Mouse (Mus musculus) forebrain, embryonic 14.5 days (tissue): ENCODE measurements at regions not wholly inside any gene's neighbourhood (a gene's known extent, or its start where the extent isn't known, plus 50 kb on each side); places are given as distances from the start of the nearest gene placed in this dataset.
A peak's percentile ranks its signal among the peaks of the same experiment; 100 is the strongest.

ENCODE experiments used
- ATAC-seq: fragments of 200-750 bp; cut with Nextera tagmentation; 2 replicates; pipeline ENCODE4 v1.8.0; 2017; ENCODE audit warnings: mild to moderate bottlenecking, moderate library complexity
- DNase-seq: peaks from one replicate; pipeline ENCODE4 v3.0.0-alpha.2; 2015; ENCODE audit warnings: low spot score
- H3K27ac ChIP-seq: fragments of 300-500 bp; sonication (generic); 2 replicates; pipeline ENCODE4 v1.5.1; 2014; ENCODE audit warnings: low read depth, mild to moderate bottlenecking, control low read depth, low read length, moderate library complexity
- H3K27me3 ChIP-seq: fragments of 300-500 bp; sonication (generic); replicated peaks from 2 replicates; pipeline ENCODE4 v1.6.1; 2014; ENCODE audit warnings: low read length, control low read depth, mixed read lengths; ENCODE audit not compliant: control insufficient read depth, insufficient read depth
- H3K36me3 ChIP-seq: fragments of 300-500 bp; sonication (generic); 2 replicates; pipeline ENCODE4 v1.6.1; 2014; ENCODE audit warnings: low read length, control low read depth; ENCODE audit not compliant: control insufficient read depth, insufficient read depth
- H3K4me1 ChIP-seq: fragments of 300-500 bp; sonication (generic); 2 replicates; pipeline ENCODE4 v1.6.1; 2014; ENCODE audit warnings: antibody characterized with exemption, low read length, control low read depth; ENCODE audit not compliant: control insufficient read depth, insufficient read depth
- H3K4me2 ChIP-seq: fragments of 300-500 bp; sonication (generic); 2 replicates; pipeline ENCODE4 v1.6.1; 2014; ENCODE audit warnings: mild to moderate bottlenecking, control low read depth, low read length
- H3K4me3 ChIP-seq: fragments of 300-500 bp; sonication (generic); 2 replicates; pipeline ENCODE4 v1.5.1; 2014; ENCODE audit warnings: low read depth, low read length, control low read depth
- H3K9ac ChIP-seq: fragments of 300-500 bp; sonication (generic); 2 replicates; pipeline ENCODE4 v1.6.1; 2014; ENCODE audit warnings: mild to moderate bottlenecking, low read length, control low read depth, moderate library complexity
- H3K9me3 ChIP-seq: fragments of 300-500 bp; sonication (generic); replicated peaks from 2 replicates; pipeline ENCODE4 v1.6.1; 2016; ENCODE audit warnings: low read length, control low read depth, mixed read lengths; ENCODE audit not compliant: control insufficient read depth
- WGBS: fragments of 180-500 bp; shearing (Covaris S2); extraction: QIAGEN DNeasy Blood & Tissue Kit; methylation state at CpG from one replicate; pipeline ENCODE4 v1.1.7; 2014; 5-methylcytosine and 5-hydroxymethylcytosine counted together

DNA sequence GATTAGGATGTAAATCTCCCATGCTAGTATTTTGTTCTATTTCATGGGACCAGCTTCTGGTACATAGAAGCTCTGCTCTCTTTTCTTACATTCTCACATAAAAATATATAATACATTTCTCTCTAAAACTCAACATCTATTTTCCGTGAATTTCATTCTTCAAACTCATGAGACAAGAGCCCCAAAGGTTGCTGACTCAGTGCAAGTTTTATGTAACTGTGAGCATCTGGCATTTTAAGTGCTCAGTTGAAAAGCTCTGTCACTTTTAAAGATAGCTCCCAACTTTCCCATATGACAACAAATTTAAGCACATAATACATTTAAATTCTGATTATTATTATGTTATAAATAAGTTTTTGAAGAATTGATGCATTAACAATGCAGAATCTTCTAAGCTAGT, 268.5 kb downstream of the AW209491 start:
- WGBS = 78% methylated on average over 1 of the region's 1 CpGs
- Histone ChIP-seq H3K4me3 (no peak overlapping the region), H3K9me3 (no peaks in the 10 kb centered on the region), H3K4me2 (no peak overlapping the region), H3K27ac (no peak overlapping the region), H3K27me3 (no peaks in the 10 kb centered on the region), H3K36me3 (no peaks in the 10 kb centered on the region), H3K4me1 (no peaks in the 10 kb centered on the region), H3K9ac (no peak overlapping the region)
- no peak for ATAC-seq
- DNase-seq = no peak

DNA sequence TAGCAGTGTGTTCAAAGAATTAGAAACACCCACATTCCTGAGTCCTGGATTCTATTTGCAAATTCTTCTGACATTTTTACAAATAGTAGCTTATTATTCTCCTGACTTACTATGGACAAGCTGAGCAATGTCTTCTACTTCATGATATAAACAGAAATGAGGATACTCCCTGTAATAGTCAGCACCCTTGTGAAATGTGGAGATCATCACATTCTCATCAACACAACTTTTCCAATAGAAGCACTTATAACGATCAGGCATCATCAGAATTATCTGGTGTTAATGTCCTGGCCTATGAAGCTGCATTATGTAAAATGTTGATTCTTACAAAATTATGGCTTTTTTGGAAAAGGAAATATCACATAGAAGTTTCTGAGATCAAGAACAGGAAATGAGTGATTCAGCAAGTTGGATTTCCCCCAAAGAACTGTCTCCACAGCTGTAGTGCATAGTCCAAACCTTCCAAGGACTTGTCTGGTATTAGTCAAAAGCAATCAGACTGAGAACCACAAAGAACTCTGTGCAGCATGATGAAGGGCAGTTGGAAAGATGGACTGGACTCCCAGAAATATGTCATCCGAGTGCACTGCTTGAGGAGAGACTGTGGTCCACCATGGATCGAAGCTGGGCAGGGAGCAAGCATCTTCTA, 300.3 kb downstream of the AW209491 start:
- Histone ChIP-seq H3K4me1 (no peaks in the 10 kb centered on the region), H3K9ac (no peak overlapping the region), H3K4me3 (no peak overlapping the region), H3K27ac (no peak overlapping the region), H3K36me3 (no peaks in the 10 kb centered on the region), H3K4me2 (no peak overlapping the region), H3K27me3 (no peaks in the 10 kb centered on the region), H3K9me3 (no peaks in the 10 kb centered on the region)
- WGBS = 95% methylated on average over 3 of the region's 3 CpGs
- ATAC-seq = no peak
- no peak for DNase-seq

DNA sequence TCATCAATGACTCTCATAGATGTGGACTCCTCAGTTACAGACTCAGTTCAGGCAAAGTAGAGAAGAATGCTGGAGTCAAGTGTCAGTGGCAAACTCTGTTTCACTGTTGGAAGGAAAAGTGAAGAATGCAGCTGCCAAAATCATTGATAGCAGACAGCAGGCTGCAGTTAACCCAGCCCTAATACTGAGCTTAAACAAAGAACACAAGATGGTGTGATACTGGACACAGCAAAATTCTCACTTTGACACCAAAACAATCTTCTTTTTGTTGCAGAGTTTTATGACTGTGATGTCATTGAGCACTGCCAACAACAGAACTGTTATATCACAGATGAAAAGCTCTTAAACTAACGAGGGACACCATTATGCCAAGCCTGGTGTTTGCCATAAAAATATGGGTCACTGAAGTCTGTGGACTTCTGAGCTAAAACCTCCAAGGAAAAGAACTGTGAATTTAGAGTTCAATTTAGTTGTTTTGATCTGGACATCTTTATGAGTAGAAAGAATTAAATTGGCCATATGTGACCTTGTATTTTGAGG, 336.3 kb downstream of the AW209491 start:
- no peak for ATAC-seq

GRCm38 (mm10) chr13:15002700-15003099, 372.7 kb downstream of the AW209491 start:
- ATAC-seq (no peak), DNase-seq (no peak)
- H3K36me3 ChIP-seq = no peaks in the 10 kb centered on the region
- 93% methylated on average over 3 of the region's 3 CpGs for WGBS
- H3K4me1 ChIP-seq = no peaks in the 10 kb centered on the region
- no peak overlapping the region for H3K9ac ChIP-seq
- H3K9me3 ChIP-seq = no peaks in the 10 kb centered on the region
- H3K27ac ChIP-seq = no peak overlapping the region
- H3K4me3 ChIP-seq = no peak overlapping the region
- no peak overlapping the region for H3K4me2 ChIP-seq
- H3K27me3 ChIP-seq = no peaks in the 10 kb centered on the region

More for the DNA sequence above, 336.3 kb downstream of the AW209491 start:
- Histone ChIP-seq H3K4me2 (no peak overlapping the region), H3K36me3 (no peaks in the 10 kb centered on the region), H3K4me1 (no peaks in the 10 kb centered on the region), H3K9me3 (no peaks in the 10 kb centered on the region), H3K27ac (no peak overlapping the region), H3K9ac (no peak overlapping the region), H3K27me3 (no peaks in the 10 kb centered on the region), H3K4me3 (no peak overlapping the region)
- 23% methylated on average over 1 of the region's 1 CpGs for WGBS
- no peak for DNase-seq

DNA sequence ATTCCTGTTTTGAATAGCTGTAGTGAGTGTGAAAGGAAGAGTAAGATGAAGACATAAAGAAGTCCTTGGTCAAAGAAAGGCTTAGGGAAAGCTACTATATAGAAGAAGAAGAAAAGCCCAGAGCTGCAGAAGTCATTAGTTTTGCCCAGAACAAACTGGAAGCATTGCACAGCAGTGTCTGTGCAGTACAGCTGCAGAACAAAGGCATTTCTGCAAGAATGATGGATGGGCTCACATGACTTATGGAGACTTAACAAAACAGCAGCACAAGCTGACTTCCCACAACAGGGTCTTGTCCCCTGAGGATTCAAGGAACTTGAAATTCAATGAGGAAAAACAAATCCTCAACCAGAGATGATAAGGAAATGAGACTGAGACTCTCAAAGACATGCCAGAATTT, 381.7 kb downstream of the AW209491 start:
- no peak for DNase-seq
- no peak overlapping the region for H3K9ac ChIP-seq
- H3K4me1 ChIP-seq = no peaks in the 10 kb centered on the region
- no peaks in the 10 kb centered on the region for H3K36me3 ChIP-seq
- ATAC-seq = no peak
- no peaks in the 10 kb centered on the region for H3K27me3 ChIP-seq
- H3K4me3 ChIP-seq = no peak overlapping the region
- no peak overlapping the region for H3K27ac ChIP-seq
- no peak overlapping the region for H3K4me2 ChIP-seq
- H3K9me3 ChIP-seq = no peaks in the 10 kb centered on the region

DNA sequence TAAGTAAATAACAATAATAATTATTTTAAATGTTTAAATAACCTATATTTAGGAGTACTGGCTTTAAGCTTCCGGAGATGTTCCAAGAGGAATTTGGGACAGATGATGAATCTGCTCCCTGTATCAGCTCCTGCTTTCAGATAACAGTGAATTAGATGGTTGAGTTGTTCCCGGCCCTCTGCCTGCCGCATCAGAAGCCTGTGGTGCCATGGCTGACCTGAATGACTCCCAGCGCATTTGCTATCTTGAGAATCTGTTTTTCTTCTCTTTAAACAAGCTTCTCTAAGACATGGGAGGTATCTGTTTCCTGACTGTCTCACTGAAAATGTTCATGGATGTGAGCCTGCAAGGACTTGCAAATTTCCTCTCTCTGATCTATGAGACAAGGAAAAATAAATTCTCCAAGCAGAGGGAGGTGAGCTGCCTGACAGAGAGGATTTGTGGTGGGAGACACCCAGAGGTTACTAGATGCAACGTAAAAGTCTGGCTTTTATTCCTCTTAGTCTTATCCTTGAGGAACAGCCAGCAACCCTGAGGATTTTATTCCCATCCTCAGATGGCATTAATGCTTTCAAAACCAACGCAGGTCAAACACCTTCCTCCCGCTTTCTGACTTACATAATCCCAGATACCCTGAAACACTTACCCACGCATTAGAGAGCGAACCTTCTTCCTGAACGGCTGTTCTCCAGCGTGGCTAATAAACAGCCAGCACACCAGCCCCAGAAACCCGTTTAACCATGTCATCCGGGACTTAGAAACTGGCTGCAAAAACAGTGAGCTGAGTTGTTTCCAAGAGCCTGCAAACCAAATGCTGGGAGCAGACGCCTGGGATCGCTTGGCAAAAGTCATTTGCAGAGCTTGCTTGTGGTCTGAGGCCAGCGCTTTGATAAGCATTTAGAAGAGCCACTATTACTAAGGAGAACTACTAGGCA, 389.1 kb downstream of the AW209491 start:
- WGBS = 77% methylated on average over 16 of the region's 16 CpGs
- no peak overlapping the region for H3K4me3 ChIP-seq
- H3K27me3 ChIP-seq = no peaks in the 10 kb centered on the region
- no peak overlapping the region for H3K9ac ChIP-seq
- ATAC-seq (no peak), DNase-seq (no peak)
- no peaks in the 10 kb centered on the region for H3K36me3 ChIP-seq
- no peak overlapping the region for H3K4me2 ChIP-seq
- H3K27ac ChIP-seq = no peak overlapping the region
- no peaks in the 10 kb centered on the region for H3K4me1 ChIP-seq
- H3K9me3 ChIP-seq = no peaks in the 10 kb centered on the region

DNA sequence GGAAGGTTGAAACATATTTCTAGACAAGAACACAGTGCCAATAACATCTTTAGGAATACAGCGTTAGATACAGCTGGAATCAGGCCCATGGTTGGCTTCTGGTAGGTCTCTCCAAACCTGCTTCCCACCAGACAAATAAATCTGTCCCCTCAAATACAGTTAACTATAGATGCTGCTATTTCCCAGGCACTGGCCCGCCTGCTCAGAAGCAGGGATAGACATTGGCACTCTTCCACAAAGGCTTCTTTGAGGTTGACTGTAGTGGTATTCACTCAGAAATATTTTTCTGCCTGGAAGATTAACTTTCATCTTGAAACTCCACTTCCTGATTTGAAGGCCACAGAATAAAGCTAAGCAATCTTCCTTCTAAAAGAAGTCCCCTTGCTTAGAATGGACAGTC, 396.6 kb downstream of the AW209491 start:
- DNase-seq (no peak), ATAC-seq (no peak)
- H3K9ac ChIP-seq = no peak overlapping the region
- no peaks in the 10 kb centered on the region for H3K4me1 ChIP-seq
- no peaks in the 10 kb centered on the region for H3K36me3 ChIP-seq
- H3K27me3 ChIP-seq = no peaks in the 10 kb centered on the region
- WGBS = 88% methylated on average over 2 of the region's 2 CpGs
- no peaks in the 10 kb centered on the region for H3K9me3 ChIP-seq
- no peak overlapping the region for H3K4me3 ChIP-seq
- H3K27ac ChIP-seq = no peak overlapping the region
- H3K4me2 ChIP-seq = no peak overlapping the region

DNA sequence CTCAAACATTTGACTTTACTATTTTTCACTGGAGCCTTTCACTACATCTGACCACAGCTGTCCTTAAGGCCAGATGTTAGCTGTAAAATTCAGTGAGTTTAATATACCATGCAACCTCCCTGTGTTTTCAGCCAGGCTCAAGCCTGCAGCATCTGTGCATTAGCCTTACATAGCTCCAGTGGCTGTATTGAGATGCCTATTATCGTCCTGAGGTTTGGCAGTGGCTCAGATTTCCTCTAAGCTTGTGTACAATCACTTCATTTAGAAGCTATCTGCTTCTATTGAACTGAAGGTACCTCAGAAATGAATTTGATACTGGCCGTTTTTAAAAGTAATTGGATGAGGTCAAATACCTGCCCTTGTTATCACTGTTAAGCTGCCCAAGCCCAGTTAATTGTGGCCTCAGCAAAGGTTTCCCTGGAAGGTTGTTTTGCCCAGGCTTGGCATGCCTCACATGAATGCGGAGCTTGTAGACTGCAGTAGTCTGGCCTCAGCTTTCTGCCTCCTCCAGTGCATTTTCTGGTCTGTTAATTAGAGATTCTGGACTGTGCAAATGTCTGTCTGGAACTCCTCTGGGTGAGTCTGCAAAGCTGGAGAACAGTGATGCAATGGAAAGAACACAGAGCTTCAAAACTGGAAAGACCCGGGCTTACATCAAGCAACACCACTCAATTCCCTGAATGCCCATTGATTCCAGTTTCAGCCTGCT, 410.2 kb upstream of the Gli3 start:
- no peak overlapping the region for H3K27ac ChIP-seq
- DNase-seq = peak; percentile 64

More for the DNA sequence above, 410.2 kb upstream of the Gli3 start:
- no peaks in the 10 kb centered on the region for H3K36me3 ChIP-seq
- ATAC-seq = peak; percentile 85
- no peak overlapping the region for H3K4me2 ChIP-seq
- H3K9ac ChIP-seq = no peak overlapping the region
- H3K4me3 ChIP-seq = no peak overlapping the region
- no peaks in the 10 kb centered on the region for H3K9me3 ChIP-seq
- no peaks in the 10 kb centered on the region for H3K27me3 ChIP-seq
- peaks cover 3% of the 10 kb centered on the region for H3K4me1 ChIP-seq
- 6% methylated on average over 4 of the region's 4 CpGs for WGBS
